Mouse (Mus musculus): Measurements from ENCODE around the gene Kcnj1.

GRCm38 (mm10) chr9:32443115-32443514 lies 70.8 kb downstream of the Kcnj1 start:
- TF ChIP-seq CTCF (IDR thresholded peaks at IDR 0.05; ENCODE audit: low read depth) (no peak), EP300 (optimal IDR thresholded peaks at IDR 0.05) (no peak)

Measured in stomach, postnatal 0 days (tissue).